Mouse (Mus musculus) intestine, embryonic 15.5 days (tissue): ENCODE results near the gene Gm28044. TPM values are rescaled to one million over a fixed set of nuclear protein-coding genes. Genes with fewer than 3 reads are reported as not detected.
"Not testable (repeated sequence)": the region's sequence is repeated elsewhere in the genome, so short reads cannot be mapped to it uniquely, and the experiment has no call there.

Experiments
- ATAC-seq: fragments of 200-750 bp; cut with Nextera tagmentation; 2 replicates; pipeline ENCODE4 v1.8.0; 2017; ENCODE audit warnings: moderate TSS enrichment, moderate library complexity
- H3K27ac ChIP-seq: fragments of 300-500 bp; sonication (generic); 2 replicates; pipeline ENCODE4 v1.5.1; 2015; ENCODE audit warnings: mild to moderate bottlenecking, inconsistent platforms
- H3K27me3 ChIP-seq: fragments of 300-500 bp; sonication (generic); replicated peaks from 2 replicates; pipeline ENCODE4 v1.6.1; 2015; ENCODE audit warnings: inconsistent platforms
- H3K36me3 ChIP-seq: fragments of 300-500 bp; sonication (generic); 2 replicates; pipeline ENCODE4 v1.6.1; 2015; ENCODE audit warnings: inconsistent platforms
- H3K4me1 ChIP-seq: fragments of 300-500 bp; sonication (generic); replicated peaks from 2 replicates; pipeline ENCODE4 v1.6.1; 2015; ENCODE audit warnings: inconsistent platforms
- H3K4me2 ChIP-seq: fragments of 300-500 bp; sonication (generic); replicated peaks from 2 replicates; pipeline ENCODE4 v1.6.1; 2015; ENCODE audit warnings: mild to moderate bottlenecking, inconsistent platforms
- H3K4me3 ChIP-seq: fragments of 300-500 bp; sonication (generic); replicated peaks from 2 replicates; pipeline ENCODE4 v1.5.1; 2015; ENCODE audit warnings: inconsistent platforms
- H3K9ac ChIP-seq: fragments of 300-500 bp; sonication (generic); 2 replicates; pipeline ENCODE4 v1.6.1; 2015; ENCODE audit warnings: inconsistent platforms
- H3K9me3 ChIP-seq: fragments of 300-500 bp; sonication (generic); 2 replicates; pipeline ENCODE4 v1.6.1; 2016; ENCODE audit warnings: inconsistent platforms
- WGBS: fragments of 180-500 bp; shearing (Covaris S2); methylation state at CpG from one replicate; pipeline ENCODE4 v1.1.7; 2015; 5-methylcytosine and 5-hydroxymethylcytosine counted together
- polyA plus RNA-seq: library from polyadenylated mRNA; unstranded; fragments of >200 nt; fragmentation: Nextera tagmentation; extraction: Ambion mirVana; gene quantifications from 2 replicates; pipeline ENCODE4 v1.2.1, GENCODE M21; 2015

Gene Gm28044
- polyA plus RNA-seq, 1 experiment from 2014 or later, result not detected

DNA sequence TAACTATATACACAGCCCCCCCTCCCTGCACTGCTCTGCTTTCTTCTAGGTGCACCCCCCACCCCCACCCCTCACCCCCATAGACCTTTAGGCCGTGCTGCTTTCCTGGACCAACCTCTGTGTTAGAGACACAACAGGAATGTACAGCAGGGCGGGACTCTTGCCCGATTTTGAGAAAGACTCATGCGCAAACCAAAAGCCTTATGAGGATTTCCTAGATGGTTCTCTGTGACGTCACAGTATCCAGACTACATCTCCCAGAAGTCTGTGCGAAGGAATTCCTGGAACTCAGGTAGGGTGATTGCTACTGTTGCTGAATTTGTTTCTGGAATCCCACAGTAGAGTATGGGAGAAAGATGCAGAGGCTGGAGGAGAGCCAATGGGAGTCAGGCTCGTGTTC, 82.0 kb downstream of the Gm28044 start, which contains the start of gene Zfp458:
Gene Zfp458 (minus strand): TSS at position 153 of the 400 bp plus-strand sequence.
- H3K9ac ChIP-seq, result no peak within 1 kb of the TSS
- H3K4me1 ChIP-seq, result no peaks in the 10 kb centered on the region
- no peaks in the 10 kb centered on the region for H3K36me3 ChIP-seq
- 48% methylated on average over 7 of the region's 7 CpGs for WGBS
- no peak within 1 kb of the TSS for H3K27ac ChIP-seq
- no peaks in the 10 kb centered on the region for H3K27me3 ChIP-seq
- H3K4me2 ChIP-seq, result no peak within 1 kb of the TSS
- no peak within 1 kb of the TSS for H3K4me3 ChIP-seq
- H3K9me3 ChIP-seq, result no peaks in the 10 kb centered on the region
- ATAC-seq, result peak; percentile 77

DNA sequence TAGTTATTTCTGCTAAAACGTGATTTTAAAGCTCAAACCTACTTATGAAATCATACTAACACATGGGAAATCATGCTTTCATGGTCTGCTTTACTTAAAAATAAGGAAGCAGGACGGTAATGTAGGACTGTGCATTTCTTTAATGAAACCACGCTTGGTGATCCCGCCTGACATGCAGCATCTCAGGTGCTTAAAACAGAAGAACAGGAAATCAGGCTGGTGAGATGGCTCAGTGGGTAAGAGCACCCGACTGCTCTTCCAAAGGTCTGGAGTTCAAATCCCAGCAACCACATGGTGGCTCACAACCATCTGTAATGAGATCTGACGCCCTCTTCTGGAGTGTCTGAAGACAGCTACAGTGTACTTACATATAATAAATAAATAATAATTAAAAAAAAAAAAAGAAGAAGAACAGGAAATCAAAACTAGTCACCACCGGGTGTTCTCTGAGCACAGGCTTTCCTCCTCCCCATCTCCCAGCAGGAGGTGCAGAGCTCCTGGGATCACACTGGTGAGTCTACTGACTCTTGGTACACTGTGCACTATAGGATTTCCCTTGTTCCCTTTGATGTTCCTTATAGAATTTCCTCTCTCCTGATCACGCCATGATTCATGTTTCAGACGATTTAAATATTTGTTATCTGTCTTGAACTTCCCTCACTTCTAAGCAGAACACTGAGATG, 90.8 kb downstream of the Gm28044 start:
- H3K27me3 ChIP-seq, H3K36me3 ChIP-seq, H3K4me1 ChIP-seq, H3K27ac ChIP-seq, H3K9me3 ChIP-seq: not testable (repeated sequence)
- peak overlapping the region; percentile 72 for H3K4me2 ChIP-seq
- H3K9ac ChIP-seq, result peak overlapping the region; percentile 67
- WGBS, result 47% methylated on average over 8 of the region's 9 CpGs
- H3K4me3 ChIP-seq, result peak overlapping the region; percentile 71
- peak; percentile 69 for ATAC-seq

DNA sequence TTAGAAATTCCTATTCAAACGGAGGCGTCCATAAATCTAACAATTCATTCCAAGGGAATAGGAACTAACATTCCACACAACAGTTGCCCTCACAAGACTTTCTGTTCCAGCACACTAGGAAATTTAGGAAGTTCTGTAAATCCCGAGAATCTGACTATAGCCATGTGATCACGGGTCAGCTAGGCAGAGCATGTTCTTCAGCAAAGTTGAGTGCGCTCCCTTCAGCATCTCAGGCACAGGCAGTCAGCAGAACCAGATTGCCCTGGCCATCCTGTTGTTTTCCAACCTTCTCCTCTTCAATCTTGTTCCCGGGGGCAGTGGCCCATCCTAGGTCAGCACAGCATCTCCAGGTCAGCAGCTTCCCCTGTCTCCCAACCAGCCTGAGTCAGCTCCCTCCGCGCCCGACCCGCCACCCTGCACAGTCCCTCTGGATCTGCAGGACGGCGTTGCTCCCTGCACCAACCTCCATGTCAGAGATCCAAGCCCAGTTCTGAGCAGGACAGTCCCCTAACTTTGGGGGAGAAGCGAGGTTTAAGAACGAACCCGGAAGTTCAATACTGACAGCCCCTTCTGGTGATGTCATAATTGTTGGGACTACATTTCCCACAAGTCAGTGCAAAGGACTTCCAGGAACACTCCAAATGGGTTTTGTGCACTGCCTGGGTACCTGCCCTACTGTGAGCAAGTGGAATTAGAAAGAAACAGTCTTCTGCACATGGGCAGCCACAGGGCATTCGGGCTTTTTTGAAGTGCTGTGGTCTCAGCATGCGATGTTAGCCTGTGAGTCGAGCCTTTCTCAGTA, 91.6 kb downstream of the Gm28044 start:
- peak overlapping the region; percentile 67 for H3K9ac ChIP-seq
- peak overlapping the region; percentile 32; the same call in 1 of the 2 replicates for H3K27ac ChIP-seq

More for the DNA sequence above, 91.6 kb downstream of the Gm28044 start:
- H3K9me3 ChIP-seq, result no peaks in the 10 kb centered on the region
- no peaks in the 10 kb centered on the region for H3K36me3 ChIP-seq
- H3K4me2 ChIP-seq, result peak overlapping the region; percentile 72
- 5% methylated on average over 18 of the region's 18 CpGs for WGBS
- no peaks in the 10 kb centered on the region for H3K27me3 ChIP-seq
- peak; percentile 100 for ATAC-seq
- peak overlapping the region; percentile 71 for H3K4me3 ChIP-seq
- no peaks in the 10 kb centered on the region for H3K4me1 ChIP-seq

Other genes with a start within 250 kb of the Gm28044 start
- gene Rslcan18, start 244.3 kb downstream of the Gm28044 start, polyA plus RNA-seq, result 0.09 and 0.20 TPM in 2 replicates
- 1.7 and 2.1 TPM in 2 replicates for gene Zfp759, start 238.9 kb downstream of the Gm28044 start, polyA plus RNA-seq
- gene Rsl1, start 187.4 kb downstream of the Gm28044 start, polyA plus RNA-seq, result 7.5 and 7.8 TPM in 2 replicates
- 1.4 and 2.0 TPM in 2 replicates for gene Zfp455, start 166.0 kb downstream of the Gm28044 start, polyA plus RNA-seq
- gene Zfp458, start 82.1 kb downstream of the Gm28044 start, polyA plus RNA-seq, result 1.7 TPM in 2 replicates
- gene Zfp457, start 54.1 kb downstream of the Gm28044 start, polyA plus RNA-seq, result 0.49 and 0.53 TPM in 2 replicates
- 1.9 and 2.7 TPM in 2 replicates for gene Zfp595, start 28.0 kb downstream of the Gm28044 start, polyA plus RNA-seq
- 1.0 and 1.2 TPM in 2 replicates for gene Zfp953, start 69 bp upstream of the Gm28044 start, polyA plus RNA-seq
- gene Gm28041, start 15.2 kb upstream of the Gm28044 start, polyA plus RNA-seq, result 0.39 and 0.55 TPM in 2 replicates
- gene Zfp456, start 15.3 kb upstream of the Gm28044 start, polyA plus RNA-seq, result 1.4 and 1.7 TPM in 2 replicates
- gene Zfp429, start 39.3 kb upstream of the Gm28044 start, polyA plus RNA-seq, result 4.8 and 5.6 TPM in 2 replicates
- 1.6 and 3.0 TPM in 2 replicates for gene Zfp459, start 60.9 kb upstream of the Gm28044 start, polyA plus RNA-seq
- gene Zfp874a, start 91.1 kb upstream of the Gm28044 start, polyA plus RNA-seq, result 6.7 and 8.2 TPM in 2 replicates
- gene Zfp874b, start 123.7 kb upstream of the Gm28044 start, polyA plus RNA-seq, result 2.0 and 2.9 TPM in 2 replicates
- 10.6 and 12.4 TPM in 2 replicates for gene Zfp58, start 140.0 kb upstream of the Gm28044 start, polyA plus RNA-seq
- gene Gm26965, start 165.6 kb upstream of the Gm28044 start, polyA plus RNA-seq, result not detected in 2 replicates
- 18.1 and 19.3 TPM in 2 replicates for gene Zfp87, start 165.6 kb upstream of the Gm28044 start, polyA plus RNA-seq
- gene Zfp748, start 193.3 kb upstream of the Gm28044 start, polyA plus RNA-seq, result 11.5 and 11.7 TPM in 2 replicates
- gene Zfp729b, start 249.2 kb upstream of the Gm28044 start, polyA plus RNA-seq, result 3.4 and 4.1 TPM in 2 replicates